Mouse (Mus musculus) embryonic facial prominence, embryonic 15.5 days (tissue): ENCODE measurements around the gene Ptgfrn. TPM values are rescaled to one million over a fixed set of nuclear protein-coding genes. Genes with fewer than 3 reads are reported as not detected.

ENCODE experiments used
- ATAC-seq: fragments of 200-750 bp; cut with Nextera tagmentation; 2 replicates; pipeline ENCODE4 v1.8.0; 2017; ENCODE audit warnings: low read depth, moderate TSS enrichment; ENCODE audit not compliant: insufficient number of reproducible peaks, low FRiP score, low TSS enrichment
- H3K27ac ChIP-seq: fragments of 300-500 bp; sonication (generic); replicated peaks from 2 replicates; pipeline ENCODE4 v1.5.1; 2015; ENCODE audit warnings: mild to moderate bottlenecking, inconsistent platforms
- H3K27me3 ChIP-seq: fragments of 300-500 bp; sonication (generic); 2 replicates; pipeline ENCODE4 v1.6.1; 2015; ENCODE audit warnings: inconsistent platforms
- H3K36me3 ChIP-seq: fragments of 300-500 bp; sonication (generic); 2 replicates; pipeline ENCODE4 v1.6.1; 2015; ENCODE audit warnings: mild to moderate bottlenecking, inconsistent platforms
- H3K4me1 ChIP-seq: fragments of 300-500 bp; sonication (generic); 2 replicates; pipeline ENCODE4 v1.6.1; 2015; ENCODE audit warnings: inconsistent platforms
- H3K4me2 ChIP-seq: fragments of 300-500 bp; sonication (generic); replicated peaks from 2 replicates; pipeline ENCODE4 v1.6.1; 2015; ENCODE audit warnings: mild to moderate bottlenecking, inconsistent platforms
- H3K4me3 ChIP-seq: fragments of 300-500 bp; sonication (generic); replicated peaks from 2 replicates; pipeline ENCODE4 v1.5.1; 2015; ENCODE audit warnings: mild to moderate bottlenecking, inconsistent platforms
- H3K9ac ChIP-seq: fragments of 300-500 bp; sonication (generic); 2 replicates; pipeline ENCODE4 v1.6.1; 2015; ENCODE audit warnings: inconsistent platforms
- H3K9me3 ChIP-seq: fragments of 300-500 bp; sonication (generic); replicated peaks from 2 replicates; pipeline ENCODE4 v1.6.1; 2016; ENCODE audit warnings: inconsistent platforms
- whole genome bisulfite sequencing: fragments of 180-500 bp; shearing (Covaris S2); methylation state at CpG from one replicate; pipeline ENCODE4 v1.1.7; 2015; 5-methylcytosine and 5-hydroxymethylcytosine counted together
- polyA plus RNA-seq: library from polyadenylated mRNA; unstranded; fragments of >200 nt; fragmentation: Nextera tagmentation; extraction: Ambion mirVana; gene quantifications from 2 replicates; pipeline ENCODE4 v1.2.1, GENCODE M21; 2015

Gene Ptgfrn
- polyA plus RNA-seq, 1 experiment from 2014 or later = 7.4 TPM

- Histone ChIP-seq H3K27me3 (no peaks in the 10 kb centered on the region), H3K4me3 (no peak overlapping the region), H3K27ac (no peak overlapping the region), H3K4me2 (no peak overlapping the region), H3K4me1 (peaks cover 17% of the 10 kb centered on the region), H3K36me3 (no peaks in the 10 kb centered on the region), H3K9ac (no peak overlapping the region), H3K9me3 (no peaks in the 10 kb centered on the region)
- no peak for ATAC-seq
- WGBS = 46% methylated on average over 25 of the region's 25 CpGs
These were observed 6.6 kb upstream of the Ptgfrn start for GRCm38 (mm10) chr3:101116431-101117385.

- WGBS = 58% methylated on average over 5 of the region's 5 CpGs
These were observed 2.4 kb upstream of the Ptgfrn start for GRCm38 (mm10) chr3:101112518-101112894.

GRCm38 (mm10) chr3:101111848-101112517, 1.9 kb upstream of the Ptgfrn start:
- H3K36me3 ChIP-seq = no peaks in the 10 kb centered on the region
- H3K4me2 ChIP-seq = no peak overlapping the region
- peak overlapping the region; percentile 93 for H3K27ac ChIP-seq
- WGBS = 37% methylated on average over 7 of the region's 7 CpGs
- peaks cover 53% of the 10 kb centered on the region for H3K4me1 ChIP-seq
- no peaks in the 10 kb centered on the region for H3K27me3 ChIP-seq
- H3K4me3 ChIP-seq = no peak overlapping the region
- ATAC-seq = no peak
- H3K9ac ChIP-seq = no peak overlapping the region
- no peaks in the 10 kb centered on the region for H3K9me3 ChIP-seq

More at GRCm38 (mm10) chr3:101112518-101112894, 2.4 kb upstream of the Ptgfrn start:
- no peak overlapping the region for H3K27ac ChIP-seq
- no peaks in the 10 kb centered on the region for H3K27me3 ChIP-seq
- H3K4me1 ChIP-seq = peaks cover 49% of the 10 kb centered on the region
- no peak for ATAC-seq
- no peaks in the 10 kb centered on the region for H3K36me3 ChIP-seq
- H3K9me3 ChIP-seq = no peaks in the 10 kb centered on the region
- H3K4me3 ChIP-seq = no peak overlapping the region
- no peak overlapping the region for H3K9ac ChIP-seq
- H3K4me2 ChIP-seq = no peak overlapping the region

DNA sequence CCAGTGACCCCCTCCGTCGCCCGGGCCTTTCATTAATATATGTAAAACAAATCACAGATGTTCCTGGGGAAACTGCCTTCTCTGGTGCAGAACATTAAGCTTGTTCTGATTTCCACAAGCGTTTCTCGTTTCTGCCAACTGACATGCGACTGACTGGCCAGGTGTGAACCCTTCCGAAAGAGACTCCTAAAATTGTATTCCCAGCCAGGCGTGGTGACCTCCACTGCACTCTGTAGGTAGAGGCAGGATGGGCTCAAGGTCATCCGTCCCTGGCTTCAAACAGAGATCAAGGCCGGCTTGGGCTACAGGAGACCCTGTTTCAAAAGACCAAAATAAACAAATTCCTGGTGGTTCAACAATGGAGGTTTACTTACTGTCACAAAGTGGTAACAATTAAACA, 1.2 kb upstream of the Ptgfrn start:
- Histone ChIP-seq H3K27ac (peak overlapping the region; percentile 93), H3K9me3 (no peaks in the 10 kb centered on the region), H3K4me1 (peaks cover 49% of the 10 kb centered on the region), H3K4me3 (no peak overlapping the region), H3K4me2 (no peak overlapping the region), H3K27me3 (no peaks in the 10 kb centered on the region), H3K9ac (no peak overlapping the region), H3K36me3 (no peaks in the 10 kb centered on the region)
- no peak for ATAC-seq
- 50% methylated on average over 10 of the region's 10 CpGs for WGBS

GRCm38 (mm10) chr3:101110838-101111103, 693 bp upstream of the Ptgfrn start:
- no peaks in the 10 kb centered on the region for H3K36me3 ChIP-seq
- no peaks in the 10 kb centered on the region for H3K27me3 ChIP-seq
- peak overlapping the region; percentile 84 for H3K4me3 ChIP-seq
- ATAC-seq = 0 out of 2 replicates have a peak, but pooled peaks have one; percentile 1
- no peaks in the 10 kb centered on the region for H3K9me3 ChIP-seq
- peaks cover 51% of the 10 kb centered on the region for H3K4me1 ChIP-seq
- peak overlapping the region; percentile 93 for H3K27ac ChIP-seq
- peak overlapping the region; percentile 88; the same call in 1 of the 2 replicates for H3K9ac ChIP-seq
- H3K4me2 ChIP-seq = peak overlapping the region; percentile 79

- Histone ChIP-seq H3K9me3 (no peaks in the 10 kb centered on the region), H3K9ac (peak overlapping the region; percentile 88), H3K4me3 (peak overlapping the region; percentile 84), H3K27ac (peak overlapping the region; percentile 93), H3K36me3 (no peaks in the 10 kb centered on the region), H3K27me3 (no peaks in the 10 kb centered on the region), H3K4me1 (peaks cover 62% of the 10 kb centered on the region), H3K4me2 (peak overlapping the region; percentile 79)
- peak; percentile 13; the same call in 1 of the 2 replicates for ATAC-seq
- WGBS = under 1% methylated on average over 36 of the region's 47 CpGs
These were observed 488 bp downstream of the Ptgfrn start for GRCm38 (mm10) chr3:101109558-101110021.

GRCm38 (mm10) chr3:101108848-101109247, 1.2 kb downstream of the Ptgfrn start:
- 20% methylated on average over 5 of the region's 5 CpGs for WGBS
- peak overlapping the region; percentile 51; the same call in 1 of the 2 replicates for H3K27ac ChIP-seq
- peak overlapping the region; percentile 79 for H3K4me2 ChIP-seq
- H3K36me3 ChIP-seq = no peaks in the 10 kb centered on the region
- peak overlapping the region; percentile 88; the same call in 1 of the 2 replicates for H3K9ac ChIP-seq
- peak overlapping the region; percentile 84 for H3K4me3 ChIP-seq
- H3K4me1 ChIP-seq = peaks cover 67% of the 10 kb centered on the region
- no peaks in the 10 kb centered on the region for H3K9me3 ChIP-seq
- no peak for ATAC-seq
- no peaks in the 10 kb centered on the region for H3K27me3 ChIP-seq

GRCm38 (mm10) chr3:101108282-101108681, 1.8 kb downstream of the Ptgfrn start:
- no peak for ATAC-seq
- Histone ChIP-seq H3K4me3 (peak overlapping the region; percentile 84), H3K9me3 (no peaks in the 10 kb centered on the region), H3K4me1 (peaks cover 67% of the 10 kb centered on the region), H3K36me3 (no peaks in the 10 kb centered on the region), H3K27ac (no peak overlapping the region), H3K9ac (no peak overlapping the region), H3K27me3 (no peaks in the 10 kb centered on the region), H3K4me2 (peak overlapping the region; percentile 79)
- 42% methylated on average over 3 of the region's 3 CpGs for WGBS

- ATAC-seq = no peak
- 77% methylated on average over 3 of the region's 3 CpGs for WGBS
- Histone ChIP-seq H3K27me3 (no peaks in the 10 kb centered on the region), H3K4me1 (peaks cover 54% of the 10 kb centered on the region), H3K27ac (no peak overlapping the region), H3K36me3 (no peaks in the 10 kb centered on the region), H3K4me3 (no peak overlapping the region), H3K4me2 (no peak overlapping the region), H3K9me3 (no peaks in the 10 kb centered on the region), H3K9ac (no peak overlapping the region)
These were observed 3.8 kb downstream of the Ptgfrn start for GRCm38 (mm10) chr3:101106326-101106725.

GRCm38 (mm10) chr3:101105486-101105885, 4.6 kb downstream of the Ptgfrn start:
- Histone ChIP-seq H3K36me3 (no peaks in the 10 kb centered on the region), H3K4me2 (no peak overlapping the region), H3K4me1 (peaks cover 50% of the 10 kb centered on the region), H3K27ac (no peak overlapping the region), H3K9ac (no peak overlapping the region), H3K9me3 (no peaks in the 10 kb centered on the region), H3K4me3 (no peak overlapping the region), H3K27me3 (no peaks in the 10 kb centered on the region)
- no peak for ATAC-seq
- 75% methylated on average over 11 of the region's 11 CpGs for WGBS

DNA sequence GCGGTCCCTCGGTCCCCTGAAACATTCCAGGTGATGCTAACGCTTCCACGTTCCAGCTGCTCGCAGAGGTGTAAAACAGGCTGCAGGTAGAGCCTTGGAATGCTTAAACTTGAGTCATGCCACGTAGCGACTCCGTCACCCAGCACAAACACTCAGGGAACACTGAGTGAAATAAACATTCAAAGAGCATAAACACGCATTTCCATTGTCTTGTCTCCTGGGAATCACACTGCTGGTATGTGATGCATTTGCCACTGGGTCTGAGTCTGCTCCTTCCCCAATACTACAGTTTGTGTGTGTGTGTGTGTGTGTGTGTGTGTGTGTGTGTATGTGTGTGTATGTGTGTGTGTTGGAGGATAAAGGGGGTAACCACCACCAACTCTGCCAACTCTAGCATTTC, 5.2 kb downstream of the Ptgfrn start:
- H3K27ac ChIP-seq = no peak overlapping the region
- 82% methylated on average over 9 of the region's 9 CpGs for WGBS

More for the DNA sequence above, 5.2 kb downstream of the Ptgfrn start:
- Histone ChIP-seq H3K4me2 (no peak overlapping the region), H3K9ac (no peak overlapping the region), H3K36me3 (no peaks in the 10 kb centered on the region), H3K4me1 (peaks cover 53% of the 10 kb centered on the region), H3K9me3 (no peaks in the 10 kb centered on the region), H3K4me3 (no peak overlapping the region), H3K27me3 (no peaks in the 10 kb centered on the region)
- ATAC-seq = no peak
